Mouse (Mus musculus): ENCODE measurements around the gene Dr1. TPM values are rescaled to one million over a fixed set of nuclear protein-coding genes. Genes with fewer than 3 reads are reported as not detected.
"Not testable (repeated sequence)": the region's sequence is repeated elsewhere in the genome, so short reads cannot be mapped to it uniquely, and the experiment has no call there.

Dr1 gene
- total RNA-seq (2014; fragmentation: Nextera tagmentation) (55.9 and 61.8 TPM in 2 replicates), total RNA-seq (2017) (53.3 and 83.8 TPM in 2 replicates)

GRCm38 (mm10) chr5:108268127-108269062, at the start of gene Dr1:
Gene Dr1, plus strand, starts transcription at chr5:108268897.
- peak; percentile 70 for ATAC-seq (replicated peaks; ENCODE audit: low FRiP score, low TSS enrichment, poor library complexity, severe bottlenecking)

DNA sequence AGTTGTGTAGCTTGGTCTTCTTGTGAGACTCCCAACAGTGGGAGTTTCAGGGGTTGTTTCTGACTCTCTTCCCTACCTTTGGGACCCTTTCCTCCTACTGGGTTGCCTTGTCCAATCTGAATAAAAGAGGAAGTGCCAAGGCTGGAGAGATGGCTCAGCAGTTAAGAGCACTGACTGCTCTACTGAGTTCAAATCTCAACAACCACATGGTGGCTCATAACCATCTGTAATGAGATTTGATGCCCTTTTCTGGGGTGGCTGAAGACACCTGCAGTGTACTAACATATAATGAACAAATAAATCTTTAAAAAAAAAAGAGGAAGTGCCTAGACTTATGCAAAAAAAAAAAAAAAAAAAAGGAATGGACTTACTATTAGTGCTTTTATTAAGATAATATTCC, 44.6 kb upstream of the Dr1 start:
- no peak for ATAC-seq (replicated peaks; ENCODE audit: low FRiP score, low TSS enrichment, poor library complexity, severe bottlenecking)

DNA sequence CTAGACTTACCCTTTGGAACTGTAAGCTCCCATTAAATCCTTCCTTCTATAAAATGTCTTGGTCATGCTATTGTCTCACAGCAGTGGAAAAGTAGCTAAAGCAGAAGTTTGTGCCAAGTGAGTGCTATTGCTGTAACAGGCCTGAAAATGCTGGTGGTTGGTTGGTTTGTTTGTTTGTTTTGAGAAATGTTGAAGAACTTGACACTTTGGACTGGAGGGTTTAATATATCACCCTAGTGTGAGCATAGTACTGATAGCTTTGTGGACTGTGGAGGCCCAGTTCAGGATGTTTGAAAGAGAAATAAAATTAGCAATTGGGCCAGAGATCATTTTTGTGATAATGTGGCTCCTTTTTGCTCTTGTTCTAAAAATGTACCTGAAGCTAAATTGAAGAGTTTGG, 42.5 kb upstream of the Dr1 start:
- no peak for ATAC-seq (replicated peaks; ENCODE audit: low FRiP score, low TSS enrichment, poor library complexity, severe bottlenecking)

DNA sequence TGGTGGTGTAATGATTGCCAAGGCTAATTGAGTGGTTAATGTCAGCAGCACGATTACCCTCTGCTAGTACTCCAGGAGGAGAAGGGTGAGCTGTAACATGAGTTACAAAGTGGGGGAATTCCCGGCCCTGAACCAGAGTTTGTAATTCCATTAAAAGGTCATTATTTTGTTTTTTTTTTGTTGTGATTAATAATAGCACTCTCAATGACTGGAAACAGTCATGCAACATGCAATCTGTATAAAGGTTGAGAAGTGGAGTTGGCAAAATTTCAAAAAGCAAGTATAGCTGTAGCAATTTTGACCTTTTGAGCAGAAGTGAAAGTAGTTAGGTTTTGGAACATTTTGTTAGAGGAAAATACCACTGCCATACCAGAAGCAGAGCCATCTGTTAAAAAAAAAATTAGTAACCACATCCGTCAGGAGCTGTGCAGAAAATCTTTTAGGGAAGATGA, 22.4 kb upstream of the Dr1 start:
- ATAC-seq (replicated peaks; ENCODE audit: low FRiP score, low TSS enrichment, poor library complexity, severe bottlenecking) = no peak

DNA sequence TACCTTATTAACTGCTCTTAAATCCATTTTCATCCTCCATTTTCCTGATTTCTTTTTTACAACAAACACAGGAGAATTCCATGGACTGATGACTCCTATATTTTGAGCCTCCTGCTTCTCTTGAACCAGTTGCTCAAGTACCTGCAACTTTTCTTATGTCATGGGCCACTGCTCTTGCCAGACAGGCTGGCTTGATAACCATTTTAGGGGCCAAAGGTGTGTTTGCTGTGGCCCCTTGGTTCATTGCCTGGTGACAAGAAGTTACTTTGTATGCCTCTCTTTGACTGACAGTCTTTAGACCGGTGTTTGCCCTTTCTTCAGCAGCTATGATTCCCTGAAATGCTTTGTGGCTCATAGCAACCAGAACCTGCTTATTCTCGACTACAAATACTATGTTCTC, 18.7 kb upstream of the Dr1 start:
- no peak for ATAC-seq (replicated peaks; ENCODE audit: low FRiP score, low TSS enrichment, poor library complexity, severe bottlenecking)

GRCm38 (mm10) chr5:108255259-108255658, 13.4 kb upstream of the Dr1 start:
- no peak for ATAC-seq (replicated peaks; ENCODE audit: low FRiP score, low TSS enrichment, poor library complexity, severe bottlenecking)

GRCm38 (mm10) chr5:108262722-108263121, 6.0 kb upstream of the Dr1 start:
- peak; percentile 97 for ATAC-seq (replicated peaks; ENCODE audit: low FRiP score, low TSS enrichment, poor library complexity, severe bottlenecking)

GRCm38 (mm10) chr5:108263785-108264184, 4.9 kb upstream of the Dr1 start:
- not testable (repeated sequence) for ATAC-seq (replicated peaks; ENCODE audit: low FRiP score, low TSS enrichment, poor library complexity, severe bottlenecking)

- no peak for ATAC-seq (replicated peaks; ENCODE audit: low FRiP score, low TSS enrichment, poor library complexity, severe bottlenecking)
These were observed 1.7 kb upstream of the Dr1 start for GRCm38 (mm10) chr5:108266990-108267389.

- ATAC-seq (replicated peaks; ENCODE audit: low FRiP score, low TSS enrichment, poor library complexity, severe bottlenecking) = no peak
These were observed 540 bp downstream of the Dr1 start for GRCm38 (mm10) chr5:108269063-108269810.

DNA sequence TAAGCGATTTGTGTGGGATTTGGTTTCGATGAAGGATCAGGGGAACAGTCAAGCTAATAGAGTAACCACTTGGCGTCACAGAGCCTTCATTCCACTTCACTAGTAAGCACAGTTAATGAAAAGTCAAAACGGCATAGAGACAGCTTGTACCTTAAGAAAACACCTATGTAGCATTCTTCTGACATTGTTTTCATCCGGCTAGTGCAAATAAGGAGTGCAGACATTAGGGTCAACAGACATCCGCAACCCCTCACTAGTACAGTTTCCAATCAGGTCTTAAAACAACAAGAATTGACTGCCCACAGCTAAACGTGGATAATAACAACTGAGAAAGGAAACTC, 1.1 kb downstream of the Dr1 start:
- ATAC-seq (replicated peaks; ENCODE audit: low FRiP score, low TSS enrichment, poor library complexity, severe bottlenecking) = no peak

- no peak for ATAC-seq (replicated peaks; ENCODE audit: low FRiP score, low TSS enrichment, poor library complexity, severe bottlenecking)
These were observed 1.7 kb downstream of the Dr1 start for GRCm38 (mm10) chr5:108270415-108270814.

- not testable (repeated sequence) for ATAC-seq (replicated peaks; ENCODE audit: low FRiP score, low TSS enrichment, poor library complexity, severe bottlenecking)
These were observed 2.6 kb downstream of the Dr1 start for GRCm38 (mm10) chr5:108271345-108271744.

DNA sequence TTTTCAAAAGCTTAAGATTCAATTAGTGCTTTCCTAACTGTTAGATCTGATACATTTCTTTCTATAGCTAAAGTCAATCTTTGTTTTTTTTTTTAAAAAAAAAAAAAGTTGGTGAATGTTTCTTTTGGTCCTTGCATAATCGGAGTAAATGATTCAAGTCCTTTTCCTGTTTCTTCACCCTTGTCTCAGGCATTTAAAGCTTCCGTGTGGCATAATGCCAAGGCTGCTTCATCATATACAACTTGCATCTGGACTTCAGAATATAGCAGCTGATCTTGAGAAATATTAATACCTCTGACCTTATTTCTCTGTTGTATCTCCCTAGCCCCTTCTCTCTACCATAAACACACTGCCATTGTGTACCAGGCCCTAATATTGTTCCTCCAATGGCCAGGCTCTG, 18.3 kb downstream of the Dr1 start:
- no peak for ATAC-seq (replicated peaks; ENCODE audit: low FRiP score, low TSS enrichment, poor library complexity, severe bottlenecking)

DNA sequence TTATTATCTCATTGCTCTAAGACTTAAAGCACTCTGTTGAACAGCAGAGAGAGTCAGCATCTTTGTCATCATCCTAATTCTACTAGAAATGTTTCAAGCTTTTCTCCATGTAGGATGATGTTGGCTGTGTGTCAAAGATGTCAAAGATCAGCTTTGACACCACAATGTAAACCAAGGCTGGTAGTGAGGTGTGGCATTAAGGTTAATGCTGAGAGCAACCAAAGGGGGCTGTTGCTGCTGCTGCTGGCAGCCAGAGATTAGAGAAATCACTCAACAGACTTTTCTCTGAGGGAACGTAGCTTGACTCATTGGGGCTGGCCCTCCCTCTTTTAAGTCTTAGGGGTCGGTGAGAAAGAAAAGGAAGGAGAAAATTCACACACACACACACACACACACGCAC, 32.9 kb downstream of the Dr1 start:
- peak; percentile 74; the same call in 1 of the 2 replicates for ATAC-seq (replicated peaks; ENCODE audit: low FRiP score, low TSS enrichment, poor library complexity, severe bottlenecking)

DNA sequence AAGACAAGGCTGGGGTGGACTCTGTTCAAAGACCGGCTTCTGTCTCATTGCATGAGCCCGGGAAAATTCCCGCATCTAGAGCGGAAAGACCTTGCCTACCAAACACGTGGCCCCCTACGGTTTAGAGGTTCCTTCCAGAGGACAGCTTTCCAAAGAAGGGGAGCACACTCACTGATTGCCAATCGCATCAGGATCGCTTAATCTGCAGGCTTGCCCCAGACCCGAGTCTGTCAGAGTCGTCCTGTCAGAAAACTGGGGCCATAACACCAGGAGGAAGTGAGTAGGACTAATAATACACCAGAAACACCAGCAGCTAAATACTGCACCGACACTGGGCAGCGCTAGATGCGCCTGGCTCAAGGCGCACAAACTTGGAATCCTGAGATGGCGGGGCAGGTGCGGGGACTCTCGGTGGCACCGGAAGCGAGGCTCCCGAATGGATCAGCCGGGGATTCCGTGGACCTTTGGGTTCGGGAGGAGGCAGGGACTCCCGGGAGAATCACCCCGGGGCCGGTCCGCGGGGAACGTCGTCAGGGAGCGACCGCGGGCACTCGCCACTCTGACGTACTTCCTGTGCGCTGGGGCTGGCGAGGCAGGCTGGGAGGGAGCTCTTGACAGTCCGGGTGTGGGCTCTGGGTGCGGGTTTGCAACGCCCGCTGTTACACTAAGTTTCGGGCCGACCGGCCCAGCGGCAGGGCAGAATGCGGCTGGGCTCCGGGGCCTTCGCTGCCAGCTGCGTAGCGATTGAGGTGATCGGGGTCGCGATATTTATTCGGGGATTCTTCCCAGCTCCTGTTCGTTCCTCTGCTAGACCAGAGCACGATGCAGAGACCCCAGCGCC, 43.7 kb downstream of the Dr1 start, which contains the start of gene Pigg:
Pigg (plus strand) TSS at position 386 of the 841 bp plus-strand sequence.
- ATAC-seq (replicated peaks; ENCODE audit: low FRiP score, low TSS enrichment, poor library complexity, severe bottlenecking) = peak; percentile 97

- no peak for ATAC-seq (replicated peaks; ENCODE audit: low FRiP score, low TSS enrichment, poor library complexity, severe bottlenecking)
These were observed 44.6 kb downstream of the Dr1 start for GRCm38 (mm10) chr5:108313065-108313860.

Measured in megakaryocyte-erythroid progenitor cell, adult 5-6 weeks (primary cell).